Mouse (Mus musculus) MN1 (cell line): Measurements from ENCODE around the gene Wdpcp.
A peak's percentile ranks its signal among the peaks of the same experiment; 100 is the strongest.

ENCODE experiments used
- DNase-seq: peaks from one replicate; pipeline ENCODE4 v3.0.0-alpha.2; 2016; ENCODE audit warnings: low spot score

Gene Wdpcp

GRCm38 (mm10) chr11:21569456-21570108 lies 2.5 kb upstream of the Wdpcp start:
- peak; percentile 80 for DNase-seq

- peak; percentile 35 for DNase-seq
These were observed 1.9 kb upstream of the Wdpcp start for GRCm38 (mm10) chr11:21570109-21570474.

DNA sequence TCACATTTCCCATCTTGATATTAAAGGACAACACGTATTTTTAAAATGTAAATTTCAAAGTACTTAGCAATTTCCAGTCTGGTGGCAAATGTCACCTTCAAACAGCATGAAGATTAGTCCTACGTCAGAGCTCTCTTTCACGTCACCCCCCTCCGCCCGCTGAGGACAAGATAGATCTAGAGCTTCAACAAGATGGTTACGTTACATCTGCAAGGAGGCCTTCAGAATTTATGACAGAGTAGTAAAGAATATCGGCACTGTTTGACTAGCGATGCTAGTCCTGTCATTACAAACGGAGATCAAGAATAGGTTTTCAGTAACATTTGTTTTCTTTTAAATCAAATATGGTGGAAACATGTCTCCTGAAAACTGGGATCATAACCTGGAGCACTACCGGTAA lies 1.1 kb upstream of the Wdpcp start:
- DNase-seq, result peak; percentile 73

DNA sequence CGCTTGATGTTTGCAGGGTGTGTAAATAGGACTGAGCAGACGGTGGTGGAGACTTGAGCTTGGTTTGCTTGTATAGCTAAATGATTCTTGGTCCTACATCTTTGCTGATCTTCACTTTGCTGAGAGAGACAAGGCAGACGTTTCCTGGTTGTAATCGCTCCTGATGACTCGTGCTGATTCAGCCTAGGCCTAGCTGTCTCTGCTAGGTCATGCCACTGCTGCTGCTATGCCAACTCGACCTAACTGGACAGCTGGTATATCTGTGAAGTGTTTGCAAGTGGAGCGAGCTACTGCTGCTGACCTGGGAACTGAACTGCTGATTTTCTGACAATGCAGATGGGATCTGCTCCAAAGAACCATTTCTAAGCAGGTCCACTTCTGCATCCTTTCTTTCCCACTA lies 9.4 kb downstream of the Wdpcp start:
- DNase-seq, result peak; percentile 35

DNA sequence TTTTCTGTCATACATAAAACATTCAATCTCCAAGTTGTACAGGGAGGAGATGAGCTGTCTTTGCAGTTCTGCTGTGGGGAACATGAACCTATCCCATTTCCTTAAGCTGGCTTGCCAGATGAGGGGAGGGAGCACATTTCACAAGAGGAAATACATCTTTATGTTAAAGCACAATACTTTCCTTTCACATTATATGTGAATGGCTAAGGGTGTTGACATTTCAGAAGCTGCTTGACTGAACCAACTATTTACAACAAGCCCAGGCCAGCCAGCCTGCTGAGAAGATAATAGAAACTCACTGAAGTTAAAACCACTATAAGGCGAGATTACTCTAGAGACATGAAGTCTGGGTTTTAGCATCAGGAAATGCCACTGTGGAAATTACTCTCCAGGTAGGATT lies 11.3 kb downstream of the Wdpcp start:
- DNase-seq, result no peak

DNA sequence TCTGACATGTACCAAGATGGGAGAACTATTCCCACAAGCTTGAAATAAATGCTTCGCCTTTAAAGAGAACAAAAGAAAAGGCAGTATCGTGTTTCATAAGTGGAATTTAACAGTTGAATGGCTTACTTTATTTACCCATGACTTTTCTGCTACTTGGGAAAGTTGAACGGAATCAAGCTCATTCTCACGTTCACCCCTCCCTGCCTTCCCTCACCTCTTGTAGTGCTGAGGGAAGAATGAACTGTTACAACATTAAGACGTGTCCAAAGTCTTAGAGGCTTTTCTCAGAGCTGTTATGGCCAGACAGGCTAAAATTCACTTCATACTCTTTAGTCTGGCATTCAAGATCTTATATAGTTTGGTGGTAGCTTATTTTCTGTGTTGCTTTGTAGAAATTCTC lies 30.5 kb downstream of the Wdpcp start:
- DNase-seq, result no peak

- peak; percentile 15 for DNase-seq
These were observed 43.9 kb downstream of the Wdpcp start for GRCm38 (mm10) chr11:21615915-21616314.

GRCm38 (mm10) chr11:21634171-21634907 lies 62.3 kb downstream of the Wdpcp start:
- no peak for DNase-seq

DNA sequence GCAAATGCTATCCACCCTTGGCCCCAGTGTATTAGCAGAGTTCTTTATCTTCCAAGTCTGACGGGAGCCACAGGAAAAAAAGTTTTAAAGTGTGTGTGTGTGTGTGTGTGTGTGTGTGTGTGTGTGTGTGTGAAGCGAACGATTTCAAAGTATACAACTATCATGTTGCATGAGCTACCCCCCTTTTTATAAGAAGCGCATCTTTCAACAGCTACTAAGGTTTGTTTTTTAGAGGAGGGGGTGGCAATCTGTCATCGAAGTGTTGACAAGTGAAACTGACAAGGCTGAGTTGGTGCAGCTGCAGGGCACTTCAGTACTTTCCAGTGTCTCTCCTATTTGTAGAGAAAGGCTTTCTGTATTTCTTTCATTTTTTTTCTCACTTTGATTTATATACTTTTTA lies 66.3 kb downstream of the Wdpcp start:
- DNase-seq, result no peak

- no peak for DNase-seq
These were observed 67.5 kb downstream of the Wdpcp start for GRCm38 (mm10) chr11:21639534-21639933.

DNA sequence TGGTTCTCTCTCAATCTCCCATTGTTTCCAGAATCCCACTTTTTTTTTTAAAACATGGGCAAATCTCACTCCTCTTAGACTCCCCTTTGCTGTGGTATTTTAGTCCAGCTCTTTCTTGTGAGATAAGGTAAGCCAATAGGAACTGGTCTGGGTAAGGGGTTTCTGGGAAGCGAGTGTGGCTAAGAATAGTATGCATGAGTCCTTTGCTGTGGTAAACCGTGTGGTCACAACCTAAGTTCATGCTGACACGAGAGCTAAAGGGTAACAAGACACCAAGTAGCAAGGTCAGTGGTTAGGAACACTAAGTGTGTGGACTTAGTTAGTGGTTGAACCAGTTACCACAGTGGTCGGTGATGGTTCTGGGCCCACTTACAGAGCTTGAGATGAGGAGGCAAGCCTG lies 72.2 kb downstream of the Wdpcp start:
- no peak for DNase-seq

DNA sequence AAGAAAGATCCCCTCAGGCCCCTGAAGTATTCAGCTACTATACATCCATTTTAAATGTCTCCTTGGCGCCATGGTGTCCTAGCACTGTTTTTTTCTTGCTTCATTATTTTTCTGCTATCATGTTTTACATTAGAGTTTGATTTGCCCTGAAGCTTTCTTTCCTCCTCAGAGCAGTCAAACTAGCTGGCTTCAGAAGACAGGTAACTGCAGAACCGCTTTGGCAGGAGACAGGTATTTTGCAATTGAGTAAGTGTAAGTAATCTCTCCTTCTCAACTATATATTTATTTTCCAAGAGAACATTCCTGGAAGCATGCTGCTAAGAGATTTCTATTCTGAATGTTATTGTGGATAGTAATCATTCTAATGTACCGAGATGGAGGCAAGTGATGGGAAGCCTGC lies 74.1 kb downstream of the Wdpcp start:
- no peak for DNase-seq

DNA sequence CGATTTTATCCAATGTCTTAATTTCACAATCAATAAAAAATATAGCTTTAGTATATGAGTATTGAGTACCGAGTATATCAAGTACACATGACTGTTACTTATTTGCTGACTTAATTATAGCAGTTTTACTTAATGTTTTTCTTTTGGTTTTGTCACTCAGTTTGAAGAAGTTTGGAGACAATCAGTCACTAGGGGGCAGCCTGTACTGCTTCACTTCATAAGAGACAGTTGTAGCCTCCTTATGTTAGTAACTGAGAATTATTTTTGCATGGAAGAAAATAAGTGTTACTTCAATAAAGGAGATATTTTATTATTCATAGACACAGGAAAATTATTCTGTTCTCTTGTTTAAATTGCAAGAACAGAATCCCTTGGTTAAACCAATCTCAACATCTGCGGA lies 87.0 kb downstream of the Wdpcp start:
- DNase-seq, result peak; percentile 53

GRCm38 (mm10) chr11:21677034-21677433 lies 105.0 kb downstream of the Wdpcp start:
- DNase-seq, result no peak

GRCm38 (mm10) chr11:21688441-21688840 lies 116.4 kb downstream of the Wdpcp start:
- no peak for DNase-seq

DNA sequence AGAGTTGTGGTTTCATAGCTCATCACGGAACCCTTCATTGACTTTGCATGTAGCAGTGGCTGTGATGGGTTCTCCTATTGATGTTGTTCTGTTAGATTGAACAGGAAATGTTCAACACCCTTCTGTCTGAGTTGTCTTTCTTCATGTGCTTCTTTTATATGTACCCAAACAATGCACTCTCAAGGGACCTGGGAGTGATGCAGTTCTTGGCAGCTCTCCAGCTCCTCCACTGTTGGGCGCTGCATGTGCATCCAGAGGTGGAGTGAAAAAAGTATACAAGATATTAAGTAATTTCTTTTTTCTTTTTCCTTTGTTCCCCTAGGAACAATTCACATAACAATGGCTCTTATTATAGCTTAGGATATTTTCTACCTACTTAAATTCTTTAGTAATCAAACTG lies 118.7 kb downstream of the Wdpcp start:
- peak; percentile 65 for DNase-seq

DNA sequence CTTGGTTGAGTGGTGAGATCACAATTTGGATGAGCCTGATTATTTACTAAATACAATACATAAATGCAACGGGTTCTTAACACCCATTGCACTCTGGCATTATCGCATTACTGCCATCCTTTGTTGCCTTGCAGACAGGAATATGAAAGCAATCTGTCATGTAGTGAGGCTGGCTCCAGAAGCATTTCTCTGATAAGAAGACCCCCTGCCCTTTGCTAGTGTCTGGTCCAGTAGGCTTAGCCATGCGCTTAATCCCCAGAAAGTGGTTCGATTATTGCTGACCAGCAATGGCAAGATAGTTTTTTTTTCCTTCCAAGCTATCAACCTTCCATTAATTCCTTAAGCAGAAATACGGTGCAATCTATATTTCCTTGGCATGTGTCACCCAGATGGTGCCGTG lies 122.1 kb downstream of the Wdpcp start:
- no peak for DNase-seq

DNA sequence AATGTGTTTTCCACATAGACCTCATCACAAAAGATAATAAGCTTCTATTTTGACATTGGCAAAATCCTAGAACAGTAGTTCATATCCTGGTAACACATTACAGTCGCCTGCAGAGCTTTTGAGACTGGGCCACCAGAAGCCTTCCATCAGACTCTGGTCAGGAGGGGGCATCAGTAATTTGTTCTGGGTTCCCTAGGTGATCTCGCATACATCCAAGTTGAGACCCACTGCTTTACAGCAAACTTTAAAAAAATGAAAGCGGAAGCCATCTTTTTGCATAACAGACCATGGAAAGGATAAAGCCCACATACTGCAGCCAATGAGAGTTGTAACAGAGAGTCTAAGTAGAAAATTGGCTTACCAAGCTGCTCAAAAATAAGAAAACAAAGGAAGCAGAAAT lies 125.6 kb downstream of the Wdpcp start:
- no peak for DNase-seq

GRCm38 (mm10) chr11:21713508-21713907 lies 141.5 kb downstream of the Wdpcp start:
- DNase-seq, result peak; percentile 33

DNA sequence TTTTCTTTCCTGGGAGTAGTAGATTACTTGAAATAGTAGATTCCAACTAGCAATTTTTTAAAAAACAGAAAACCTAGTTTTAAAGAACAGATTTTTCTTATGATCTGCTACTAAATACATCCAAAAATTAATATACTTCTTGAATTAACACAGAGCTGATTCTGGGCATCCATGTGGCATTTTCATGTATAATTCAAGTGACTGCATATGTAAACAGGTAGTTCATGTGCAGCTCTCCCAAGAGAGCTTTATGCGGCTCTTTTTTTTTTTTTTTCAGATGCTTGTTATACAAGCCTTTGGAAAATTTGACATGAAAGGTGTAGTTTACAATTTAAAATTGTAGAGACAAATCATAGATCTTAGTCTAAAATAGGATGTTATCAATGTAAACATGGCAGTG lies 142.0 kb downstream of the Wdpcp start:
- DNase-seq, result no peak

GRCm38 (mm10) chr11:21726329-21726728 lies 154.3 kb downstream of the Wdpcp start:
- DNase-seq, result no peak

DNA sequence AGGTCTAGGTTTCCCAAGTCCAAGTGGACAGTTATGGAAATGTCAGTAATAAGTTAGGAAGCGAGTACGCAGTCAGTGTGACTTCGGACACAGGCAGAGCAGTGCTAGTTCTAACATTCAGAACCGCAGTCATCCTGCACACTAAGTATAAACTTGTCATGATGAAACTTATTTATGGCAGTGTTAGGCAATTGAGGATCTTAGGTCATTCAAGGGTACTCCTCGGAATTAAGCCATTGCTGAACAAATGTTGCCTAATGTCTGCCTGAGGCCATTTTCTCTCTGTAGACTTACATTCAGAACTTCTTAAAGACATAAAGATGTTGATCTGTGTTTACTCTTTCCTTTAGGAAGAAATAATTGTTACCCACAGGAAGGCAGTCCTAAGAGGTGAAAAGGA lies 157.0 kb downstream of the Wdpcp start:
- no peak for DNase-seq

DNA sequence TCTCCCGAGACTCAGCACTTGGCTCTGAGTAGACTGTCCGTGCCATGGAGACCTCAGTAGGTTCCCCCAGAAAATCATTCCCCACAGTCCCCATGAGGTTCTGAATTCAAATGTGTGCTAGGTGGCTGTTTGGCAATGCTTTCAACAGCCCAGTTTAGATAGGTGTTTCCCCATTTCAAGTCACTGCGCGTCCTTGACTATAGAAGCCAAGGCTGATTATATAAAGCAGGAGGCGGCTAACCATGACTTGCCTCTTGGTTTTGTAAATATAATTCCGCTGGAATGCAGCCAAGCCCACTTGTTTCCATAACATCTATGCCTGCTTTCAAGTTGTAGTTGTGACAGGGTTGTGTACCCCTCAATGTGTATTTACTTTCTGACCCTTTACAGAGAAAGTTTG lies 157.9 kb downstream of the Wdpcp start:
- no peak for DNase-seq

GRCm38 (mm10) chr11:21735272-21735671 lies 163.2 kb downstream of the Wdpcp start:
- no peak for DNase-seq
